Mouse (Mus musculus) CH12F3 (cell line): ENCODE data around the gene Stard5.

Source experiments
- in situ Hi-C: fragments of 300-500 bp; cut with MboI; formaldehyde crosslinking; loops from 2 replicates; pipeline ENCODE4 v1.14.3; 2020; ENCODE audit warnings: low sequenced_read_pairs

Gene Stard5

GRCm38 (mm10) chr7:83660273-83660691 lies 28.5 kb downstream of the Stard5 start:
- in situ Hi-C loops: no loop called here

- in situ Hi-C loops: no loop called here
Observed at GRCm38 (mm10) chr7:83661031-83661430, 29.3 kb downstream of the Stard5 start.

DNA sequence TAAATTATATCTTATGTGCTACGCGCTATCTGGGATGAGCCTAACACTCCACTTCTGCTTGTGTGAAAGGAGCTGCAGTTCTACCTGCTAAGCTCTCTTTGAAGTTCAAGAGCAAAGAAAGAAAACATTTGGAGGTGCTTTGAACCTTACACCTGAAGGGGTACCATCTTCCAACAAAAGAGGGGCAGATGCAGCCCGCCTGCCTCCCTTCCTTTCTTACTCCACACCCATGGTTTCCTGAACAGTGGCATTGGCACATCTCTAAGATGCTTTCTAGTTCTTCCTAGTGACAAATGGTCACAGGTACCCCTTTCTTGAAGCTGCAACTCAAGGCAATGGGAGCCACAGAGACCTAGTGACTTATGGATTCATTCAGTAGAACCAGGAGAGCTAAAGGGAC lies 30.0 kb downstream of the Stard5 start:
- in situ Hi-C loops: no loop called here

DNA sequence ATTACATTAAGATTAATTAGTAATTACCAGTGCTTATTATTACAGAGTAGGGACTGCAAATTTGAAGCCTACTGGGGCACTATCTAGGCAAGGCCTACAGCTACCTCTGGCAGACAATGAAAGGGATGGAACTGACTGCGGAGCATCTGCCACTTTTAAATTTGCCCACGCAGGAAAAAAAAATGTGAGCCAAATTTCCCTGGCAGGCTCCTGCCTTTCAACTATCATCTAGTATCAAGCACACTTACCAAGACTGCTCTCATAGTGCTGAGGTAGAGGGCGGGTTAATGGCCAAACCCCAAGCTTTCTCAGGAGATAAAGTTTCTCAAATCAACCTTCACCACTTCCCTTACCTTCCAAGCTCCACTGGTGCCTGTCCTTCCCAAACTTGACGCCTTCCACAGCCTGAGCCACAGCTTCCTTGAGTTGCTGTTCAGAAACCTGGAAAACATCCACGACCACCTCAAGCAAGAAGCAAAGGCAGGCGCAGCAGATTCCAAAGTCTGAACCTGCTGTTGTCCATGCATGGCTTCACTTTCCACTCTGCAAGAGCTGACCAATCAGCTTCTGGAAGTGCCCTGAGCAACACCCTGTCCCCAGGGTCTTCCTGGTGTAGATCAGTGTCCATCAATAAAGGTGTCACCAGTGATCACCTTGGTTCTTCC lies 31.1 kb downstream of the Stard5 start:
- in situ Hi-C loops: no loop called here

- in situ Hi-C loops: no loop called here
Observed at GRCm38 (mm10) chr7:83666087-83666595, 34.4 kb downstream of the Stard5 start.

DNA sequence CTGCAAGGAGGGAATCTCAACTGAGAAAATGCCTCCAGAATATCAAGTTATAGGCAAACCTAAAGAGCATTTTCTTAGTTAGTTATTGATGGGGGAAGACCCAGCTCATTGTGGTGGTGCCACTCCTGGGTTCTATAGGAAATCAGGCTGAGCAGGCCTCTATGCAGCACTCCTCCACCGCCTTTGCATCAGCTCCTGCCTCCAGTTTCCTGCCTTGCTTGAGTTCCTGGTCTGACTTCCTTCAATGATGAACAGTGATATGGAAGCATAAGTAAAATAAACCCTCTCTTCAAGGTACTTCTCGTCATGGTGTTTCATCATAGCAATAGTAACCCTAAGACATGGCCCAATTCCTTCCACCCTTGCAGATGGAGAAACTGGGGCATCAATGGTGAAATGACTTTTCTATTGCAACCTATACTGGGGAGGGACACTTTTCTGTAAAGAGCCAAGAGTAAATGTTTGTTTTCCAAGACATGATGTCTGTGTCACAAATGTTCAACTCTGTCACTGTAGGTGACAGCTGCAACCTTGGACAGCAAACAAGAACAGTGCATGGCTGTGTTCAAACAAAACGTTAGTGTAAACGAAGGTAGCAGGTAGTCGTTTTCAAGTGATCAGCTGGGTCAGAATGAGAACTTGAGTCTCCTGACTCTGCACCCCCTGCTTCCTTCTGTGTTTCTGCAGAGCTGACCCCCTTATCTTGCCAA lies 36.3 kb downstream of the Stard5 start:
- in situ Hi-C loops: no loop called here

DNA sequence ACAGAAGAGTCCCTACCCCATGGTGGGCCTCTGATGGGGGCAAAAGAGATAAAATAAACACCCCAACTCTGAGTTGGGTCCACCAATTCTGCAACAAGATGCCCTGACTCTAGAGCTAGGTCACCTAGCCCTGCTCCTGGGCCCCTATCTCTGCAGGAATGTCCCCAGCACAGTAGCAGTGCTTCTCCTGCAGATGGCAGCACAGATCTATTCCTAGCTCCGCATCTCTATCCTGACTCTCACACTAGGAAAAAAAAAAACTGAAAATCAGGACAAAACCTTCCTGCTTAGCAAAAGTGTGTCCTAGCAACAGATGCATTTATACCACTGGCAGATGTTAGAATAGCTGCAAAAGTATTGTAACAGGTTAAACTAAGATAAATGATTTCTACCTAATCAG lies 37.0 kb downstream of the Stard5 start:
- in situ Hi-C loops: no loop called here

DNA sequence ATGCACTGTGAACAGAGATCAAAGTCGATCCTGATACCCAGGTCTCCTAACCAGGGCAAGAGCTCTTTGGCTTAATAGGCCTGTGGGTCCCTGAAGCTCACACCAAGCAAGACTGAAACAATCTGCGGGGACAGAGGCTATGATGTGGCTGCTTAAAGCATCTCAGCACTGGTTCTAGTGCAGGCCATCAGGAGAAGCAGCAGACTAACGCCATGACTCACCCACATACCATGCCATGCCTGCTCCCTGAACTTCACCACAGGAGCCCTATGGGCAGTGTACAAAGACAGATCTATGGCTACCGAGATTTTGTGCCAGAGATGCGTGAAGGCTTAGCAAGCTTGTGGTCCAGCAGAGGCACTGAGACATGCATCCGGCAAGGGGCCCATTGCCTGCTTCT lies 39.8 kb downstream of the Stard5 start:
- in situ Hi-C loops: loop anchor here (10.0 kb wide), 1 partner anchor 107 kb away; no protein-coding TSS in a partner anchor

GRCm38 (mm10) chr7:83675545-83676254 lies 43.9 kb downstream of the Stard5 start:
- in situ Hi-C loops: loop anchor here (10.0 kb wide), 1 partner anchor 111 kb away; no protein-coding TSS in a partner anchor

DNA sequence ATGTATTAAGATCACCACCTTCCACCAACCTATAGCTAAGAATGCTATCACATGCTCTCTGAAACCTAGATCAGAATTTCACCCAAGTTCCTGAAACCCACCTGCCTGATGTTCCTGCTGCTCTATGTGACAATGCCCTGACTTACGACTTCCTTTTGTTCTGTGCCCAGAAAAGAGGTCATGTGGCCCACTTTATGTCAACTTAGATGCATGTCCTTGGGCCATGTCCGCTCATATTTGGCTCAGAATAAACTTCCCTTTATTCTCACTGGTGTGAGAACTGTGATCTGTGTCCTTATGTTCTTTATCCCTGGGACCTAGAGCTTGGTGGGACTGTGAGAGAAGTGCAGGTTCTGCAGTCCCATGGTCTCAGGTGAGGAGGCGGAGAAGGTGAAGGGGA lies 45.5 kb downstream of the Stard5 start:
- in situ Hi-C loops: loop anchor here (10.0 kb wide), 1 partner anchor 112 kb away; no protein-coding TSS in a partner anchor

DNA sequence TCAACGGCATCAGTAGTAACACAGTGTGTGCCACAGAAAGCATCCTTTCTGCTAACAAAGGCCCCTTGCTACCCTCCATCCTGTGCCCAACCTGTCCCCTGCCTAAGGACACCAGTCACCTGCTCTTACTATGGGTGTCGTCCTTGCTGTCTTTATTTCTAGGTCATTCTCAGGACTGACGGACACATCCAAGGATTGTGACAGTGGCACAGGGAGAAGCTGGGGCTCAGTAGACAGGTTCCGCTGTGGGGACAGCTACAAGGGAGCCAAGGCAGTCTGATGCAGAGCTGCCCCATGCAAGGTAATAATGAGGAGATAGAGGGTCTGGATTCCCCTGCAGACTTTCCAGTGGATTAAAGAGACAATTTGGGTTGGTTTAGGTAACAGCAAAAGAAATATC lies 46.7 kb downstream of the Stard5 start:
- in situ Hi-C loops: loop anchor here (10.0 kb wide), 1 partner anchor 114 kb away; no protein-coding TSS in a partner anchor

DNA sequence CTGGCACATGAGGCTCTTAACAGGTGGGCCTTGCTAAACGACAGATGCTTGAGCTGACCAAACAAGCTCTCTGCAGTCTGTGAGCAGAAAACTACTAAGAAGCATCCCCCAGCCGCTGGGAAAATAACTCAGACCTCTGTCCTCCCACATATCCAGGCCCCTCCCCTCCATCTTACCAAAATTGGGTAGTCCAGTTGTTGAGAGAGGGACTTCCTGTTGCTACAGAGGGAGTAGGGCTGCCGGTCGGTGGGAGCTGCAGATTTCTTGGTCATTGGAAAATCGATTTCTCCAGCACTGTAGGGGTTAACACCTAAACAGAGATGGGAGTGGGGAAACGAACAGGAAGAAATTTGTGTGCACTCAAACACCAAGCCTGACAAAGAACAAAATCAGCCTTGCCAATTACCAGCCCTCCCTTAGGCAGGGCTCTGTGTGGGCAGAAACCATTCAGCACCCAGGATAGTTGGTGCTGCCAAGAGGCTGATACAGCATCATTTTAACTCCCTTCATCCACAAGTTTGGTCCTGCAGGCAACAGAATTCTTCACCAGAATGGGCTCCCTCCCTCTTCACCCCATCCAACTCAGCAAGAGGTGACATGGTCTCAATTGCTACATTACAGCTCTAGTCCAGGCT lies 51.0 kb downstream of the Stard5 start:
- in situ Hi-C loops: no loop called here

- in situ Hi-C loops: no loop called here
Observed at GRCm38 (mm10) chr7:83695449-83696212, 63.9 kb downstream of the Stard5 start.

- in situ Hi-C loops: no loop called here
Observed at GRCm38 (mm10) chr7:83699066-83699745, 67.4 kb downstream of the Stard5 start.
